Mouse (Mus musculus) MEL (cell line): ENCODE measurements around the gene Wdfy1. TPM values are rescaled to one million over a fixed set of nuclear protein-coding genes. Genes with fewer than 3 reads are reported as not detected.

Source experiments
- DNase-seq: peaks from one replicate; pipeline ENCODE4 v3.0.0; 2011; ENCODE audit warnings: low read depth, low spot score
- H3K27ac ChIP-seq: 2 replicates; pipeline ENCODE4 v1.5.1; 2012; ENCODE audit warnings: low read depth, mild to moderate bottlenecking, control low read depth, low read length, moderate library complexity; ENCODE audit not compliant: control insufficient read depth
- H3K27me3 ChIP-seq, 2 experiments: fragments of 150-350 bp in 1 of 2; sonication (generic) in 1 of 2; 2 replicates each; pipeline ENCODE4 v1.6.1; 2012; ENCODE audit warnings: low read length in 2 of 2, mild to moderate bottlenecking in 2 of 2, improper control_type of control experiment in 1 of 2, moderate library complexity in 1 of 2; ENCODE audit not compliant: insufficient read depth in 2 of 2, control insufficient read depth in 1 of 2
- H3K36me3 ChIP-seq, 2 experiments: 2 replicates each; pipeline ENCODE4 v1.6.1; 2012 to 2014; ENCODE audit warnings: low read length in 2 of 2, improper control_type of control experiment in 1 of 2, inconsistent platforms in 1 of 2, mild to moderate bottlenecking in 1 of 2; ENCODE audit not compliant: insufficient read depth in 2 of 2, control insufficient read depth in 1 of 2
- H3K4me1 ChIP-seq, 2 experiments: fragments of 150-350 bp in 1 of 2; sonication (generic) in 1 of 2; 2 replicates each; pipeline ENCODE4 v1.6.1; 2012; ENCODE audit warnings: low read length in 2 of 2, improper control_type of control experiment in 1 of 2, mild to moderate bottlenecking in 1 of 2; ENCODE audit not compliant: insufficient read depth in 2 of 2, control insufficient read depth in 1 of 2
- H3K4me3 ChIP-seq, 2 experiments: fragments of 150-350 bp in 1 of 2; sonication (generic) in 1 of 2; 2 replicates each; pipeline ENCODE4 v1.5.1; 2012; ENCODE audit warnings: low read depth in 2 of 2, low read length in 2 of 2, mild to moderate bottlenecking in 2 of 2, moderate library complexity in 2 of 2, control low read depth in 1 of 2, improper control_type of control experiment in 1 of 2; ENCODE audit not compliant: control insufficient read depth in 1 of 2, insufficient read depth in 1 of 2
- H3K79me2 ChIP-seq: 2 replicates; pipeline ENCODE4 v1.6.1; 2012; ENCODE audit warnings: mild to moderate bottlenecking, low read length, moderate library complexity; ENCODE audit not compliant: control insufficient read depth, poor library complexity, insufficient read depth
- H3K9ac ChIP-seq: 2 replicates; pipeline ENCODE4 v1.6.1; 2012; ENCODE audit warnings: low read depth, mild to moderate bottlenecking, control low read depth, low read length, moderate library complexity; ENCODE audit not compliant: control insufficient read depth, poor library complexity, severe bottlenecking
- H3K9me3 ChIP-seq: fragments of 150-350 bp; sonication (generic); replicated peaks from 2 replicates; pipeline ENCODE4 v1.6.1; 2012; ENCODE audit warnings: mild to moderate bottlenecking, low read length, improper control_type of control experiment, moderate library complexity; ENCODE audit not compliant: insufficient read depth
- BHLHE40 ChIP-seq: IDR thresholded peaks from 2 replicates; pipeline ENCODE4 v1.6.1; 2012; ENCODE audit warnings: low read depth, mild to moderate bottlenecking, inconsistent platforms, low read length, improper control_type of control experiment, borderline replicate concordance
- CHD2 ChIP-seq: IDR thresholded peaks from 2 replicates; pipeline ENCODE4 v1.6.1; 2011; ENCODE audit warnings: low read length, improper control_type of control experiment
- ELF1 ChIP-seq: IDR thresholded peaks from 2 replicates; pipeline ENCODE4 v1.6.1; 2014; ENCODE audit warnings: low read depth, mild to moderate bottlenecking, inconsistent platforms, low read length, improper control_type of control experiment, moderate library complexity
- GATA1 ChIP-seq: IDR thresholded peaks from 2 replicates; pipeline ENCODE4 v1.6.1; 2011; ENCODE audit warnings: low read depth, low read length, improper control_type of control experiment
- MAX ChIP-seq: IDR thresholded peaks from 2 replicates; pipeline ENCODE4 v1.6.1; 2011; ENCODE audit warnings: low read length, improper control_type of control experiment
- MXI1 ChIP-seq: IDR thresholded peaks from 2 replicates; pipeline ENCODE4 v1.6.1; 2011; ENCODE audit warnings: mild to moderate bottlenecking, low read depth, low read length, improper control_type of control experiment
- NRF1 ChIP-seq: IDR thresholded peaks from 2 replicates; pipeline ENCODE4 v1.6.1; 2014; ENCODE audit warnings: low read depth, mild to moderate bottlenecking, inconsistent platforms, low read length, improper control_type of control experiment, moderate library complexity; ENCODE audit not compliant: poor library complexity, insufficient read depth, severe bottlenecking
- POLR2A ChIP-seq, 2 experiments: IDR thresholded peaks; 2 replicates each; pipeline ENCODE4 v1.6.1; 2011 to 2012; ENCODE audit warnings: low read length in 2 of 2, mild to moderate bottlenecking in 2 of 2, control low read depth in 1 of 2, improper control_type of control experiment in 1 of 2, low read depth in 1 of 2, moderate library complexity in 1 of 2; ENCODE audit not compliant: control insufficient read depth in 1 of 2, insufficient read depth in 1 of 2, poor library complexity in 1 of 2
- POLR2AphosphoS2 ChIP-seq: IDR thresholded peaks from 2 replicates; pipeline ENCODE4 v1.6.1; 2011; ENCODE audit warnings: low read length, improper control_type of control experiment
- POLR2AphosphoS5 ChIP-seq: IDR thresholded peaks from 2 replicates; pipeline ENCODE4 v1.6.1; 2012; ENCODE audit warnings: low read depth, borderline replicate concordance, mild to moderate bottlenecking, inconsistent platforms, low read length, moderate library complexity, mixed read lengths
- SMC3 ChIP-seq: IDR thresholded peaks from 2 replicates; pipeline ENCODE4 v1.6.1; 2011; ENCODE audit warnings: low read depth, low read length, improper control_type of control experiment
- TBP ChIP-seq: IDR thresholded peaks from 2 replicates; pipeline ENCODE4 v1.8.0; 2011; ENCODE audit warnings: low read depth, low read length, improper control_type of control experiment
- UBTF ChIP-seq: IDR thresholded peaks from 2 replicates; pipeline ENCODE4 v1.6.1; 2012; ENCODE audit warnings: low read depth, mild to moderate bottlenecking, inconsistent platforms, low read length, improper control_type of control experiment, moderate library complexity, borderline replicate concordance; ENCODE audit not compliant: insufficient read depth
- ZKSCAN1 ChIP-seq: IDR thresholded peaks from 2 replicates; pipeline ENCODE4 v1.6.1; 2012; ENCODE audit warnings: low read depth, mild to moderate bottlenecking, inconsistent platforms, low read length, improper control_type of control experiment, moderate library complexity
- polyA plus RNA-seq, 2 experiments: library from polyadenylated mRNA; stranded (reverse) in 1 of 2; unstranded in 1 of 2; fragments of >175 nt in 1 of 2; fragments of >200 nt in 1 of 2; gene quantifications; 2 replicates each; pipeline versions ENCODE4 v1.2.1 to v1.2.4; 2012; ENCODE audit warnings: low replicate concordance in 2 of 2, low read depth in 1 of 2; ENCODE audit not compliant: insufficient read length in 2 of 2, insufficient read depth in 1 of 2, missing spikeins in 1 of 2
- total RNA-seq: library from RNA; depleted of rRNA; stranded (reverse); fragments of 300-350 nt; gene quantifications from 2 replicates; pipeline ENCODE4 v1.2.3, GENCODE M21; 2012

Gene Wdfy1
- total and polyA plus RNA-seq, 3 experiments, result 17.6 to 25.0 TPM; not detected in 1

DNA sequence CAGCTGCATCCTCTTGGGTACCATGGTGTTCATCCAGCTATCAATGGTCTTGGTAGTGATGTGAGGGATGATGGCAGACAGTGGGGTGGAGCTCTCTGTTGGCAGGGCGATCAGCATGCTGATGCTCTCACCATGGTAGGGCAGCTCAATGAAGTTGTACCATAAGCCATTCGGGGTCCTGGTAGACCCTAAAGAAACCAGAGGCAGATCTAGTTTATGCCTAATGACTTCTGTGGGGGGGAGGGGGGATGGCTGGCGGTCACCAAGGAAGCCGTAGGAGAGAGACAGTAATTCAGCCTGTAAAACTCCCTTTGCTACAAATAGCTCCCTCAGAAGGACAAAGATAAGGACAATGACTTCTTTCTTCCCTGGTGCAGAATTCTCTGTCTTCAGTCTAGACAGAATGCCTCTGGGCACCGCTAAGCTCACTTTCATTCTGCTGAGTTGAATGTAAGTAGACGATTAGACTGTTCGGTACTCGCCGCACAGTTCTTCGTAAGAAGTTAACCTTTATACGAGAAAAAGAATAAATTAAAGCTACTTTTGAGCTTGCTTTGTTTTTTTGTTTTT, 27.0 kb upstream of the Wdfy1 start:
- no peak for DNase-seq
- Histone ChIP-seq H3K36me3 (no peaks in the 10 kb centered on the region), H3K4me3 (no peak overlapping the region), H3K27ac (no peak overlapping the region), H3K79me2 (no peaks in the 10 kb centered on the region), H3K27me3 (no peaks in the 10 kb centered on the region)
- TF ChIP-seq UBTF (no peak), POLR2AphosphoS2 (no peak), SMC3 (no peak), NRF1 (no peak)
- TF ChIP-seq, all 39 proteins: peak for 0
- Histone ChIP-seq H3K9me3 (no peaks in the 10 kb centered on the region), H3K4me1 (no peaks in the 10 kb centered on the region), H3K9ac (no peak overlapping the region)

DNA sequence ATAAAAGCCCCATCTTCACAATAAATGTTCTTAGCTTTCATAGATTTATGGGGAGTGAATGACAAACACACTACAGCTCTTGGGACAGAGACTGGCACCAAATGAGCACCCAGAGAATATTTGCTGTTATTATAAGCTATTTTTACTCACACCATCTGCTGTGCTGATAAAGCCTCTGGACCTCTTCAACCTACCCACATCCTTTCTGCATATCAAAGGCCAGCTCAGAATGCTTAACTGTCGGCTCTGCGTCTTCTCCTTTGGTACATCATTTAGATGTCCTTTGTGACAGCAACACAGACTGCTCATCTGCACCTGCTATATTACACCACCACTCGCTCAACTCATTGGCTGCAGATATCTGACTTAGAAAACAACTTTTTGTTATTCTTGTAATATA, 21.1 kb upstream of the Wdfy1 start:
- Histone ChIP-seq H3K79me2 (no peaks in the 10 kb centered on the region), H3K4me1 (no peaks in the 10 kb centered on the region), H3K9me3 (no peaks in the 10 kb centered on the region), H3K4me3 (no peak overlapping the region), H3K27ac (no peak overlapping the region), H3K27me3 (no peaks in the 10 kb centered on the region), H3K36me3 (no peaks in the 10 kb centered on the region), H3K9ac (no peak overlapping the region)
- DNase-seq, result no peak
- TF ChIP-seq MAX, result no peak
- no peak for TF ChIP-seq UBTF
- TF ChIP-seq ELF1, result no peak
- TF ChIP-seq POLR2A (IDR thresholded peaks at IDR 0.05; ENCODE audit: control insufficient read depth in 1 of 2, insufficient read depth in 1 of 2, low read depth in 1 of 2, low read length in 2 of 2, poor library complexity in 1 of 2), result no peak
- no peak for TF ChIP-seq TBP
- TF ChIP-seq BHLHE40, result no peak
- no peak for TF ChIP-seq POLR2AphosphoS5
- no peak for TF ChIP-seq GATA1
- TF ChIP-seq MXI1, result no peak
- TF ChIP-seq CHD2, result no peak
- TF ChIP-seq ZKSCAN1, result no peak
- TF ChIP-seq NRF1, result no peak
